15 mouse cellular contexts compared by ENCODE assay signal in genomic region chr5:112872999-112873398, GRCm38 (mm10).
"Had no signal": no experiment of that assay in that cellular context is flagged by ENCODE, and none has a peak within 500 bp of the region (broad histone marks: within the 10 kb centered on the region; RNA-seq: fewer than 3 reads in every experiment).

No protein-coding gene starts in this region.

- H3K27me3 ChIP-seq: stomach, embryonic 15.5 days had no signal

- H3K4me3 ChIP-seq: neural tube, embryonic 13.5 days; neural tube, embryonic 15.5 days; stomach, embryonic 15.5 days had no signal

- H3K36me3 ChIP-seq: neural tube, embryonic 13.5 days; neural tube, embryonic 15.5 days; stomach, embryonic 15.5 days had no signal

- H3K4me2 ChIP-seq: neural tube, embryonic 13.5 days; neural tube, embryonic 15.5 days; stomach, embryonic 15.5 days had no signal

- H3K9me3 ChIP-seq: neural tube, embryonic 13.5 days; neural tube, embryonic 15.5 days; stomach, embryonic 15.5 days had no signal

- H3K9ac ChIP-seq: neural tube, embryonic 13.5 days; neural tube, embryonic 15.5 days; stomach, embryonic 15.5 days had no signal

- H3K27ac ChIP-seq: neural tube, embryonic 13.5 days; neural tube, embryonic 15.5 days; stomach, embryonic 15.5 days; stomach, postnatal 0 days had no signal

- DNase-seq: retina, postnatal 1 day; right cerebral cortex, adult 18-20 months; right cerebral cortex, postnatal 14 days; right cerebral cortex, postnatal 25 days; right cerebral cortex, postnatal 4 days; spleen, adult 18-20 months; thymus, adult 18-20 months; thymus, adult 2 months; thymus, postnatal 25 days; thymus, postnatal 36 days; thymus, postnatal 4 days had no signal
